Mouse (Mus musculus) erythroblast, embryonic 14.5 days (primary cell): ENCODE results near the gene Poc1a.

Source experiments
- GATA1 ChIP-seq: IDR thresholded peaks from 2 replicates; pipeline ENCODE4 v1.6.1; 2012; ENCODE audit warnings: low read length, inconsistent platforms, mixed read lengths
- TAL1 ChIP-seq: IDR thresholded peaks from 3 replicates; pipeline ENCODE4 v1.6.1; 2012; ENCODE audit warnings: low read length, inconsistent platforms, mixed read lengths

DNA sequence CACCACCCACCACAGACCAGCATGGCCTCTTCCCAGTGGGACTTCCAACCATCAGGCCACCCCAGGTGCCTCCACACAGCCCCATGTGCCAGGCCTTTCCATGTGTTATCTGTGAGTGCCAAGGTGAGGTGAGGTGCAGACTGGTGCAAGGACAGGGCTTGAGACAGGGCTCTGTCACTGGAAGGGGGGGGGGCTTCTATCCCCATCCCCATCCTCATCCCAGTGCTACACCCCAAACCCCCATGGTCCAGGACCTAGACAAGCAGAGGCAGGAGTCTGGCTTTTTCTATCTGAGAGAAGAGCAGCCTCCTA lies 75.1 kb downstream of the Poc1a start:
- TF ChIP-seq GATA1 (no peak), TAL1 (no peak)
